Mouse (Mus musculus) liver, adult (tissue): ENCODE data around the gene Khnyn.

Experiments used
- GATA4 ChIP-seq: IDR thresholded peaks from 2 replicates; pipeline ENCODE4 v1.6.1; 2014; ENCODE audit warnings: mild to moderate bottlenecking, low read length; ENCODE audit not compliant: insufficient replicate concordance

Gene Khnyn

DNA sequence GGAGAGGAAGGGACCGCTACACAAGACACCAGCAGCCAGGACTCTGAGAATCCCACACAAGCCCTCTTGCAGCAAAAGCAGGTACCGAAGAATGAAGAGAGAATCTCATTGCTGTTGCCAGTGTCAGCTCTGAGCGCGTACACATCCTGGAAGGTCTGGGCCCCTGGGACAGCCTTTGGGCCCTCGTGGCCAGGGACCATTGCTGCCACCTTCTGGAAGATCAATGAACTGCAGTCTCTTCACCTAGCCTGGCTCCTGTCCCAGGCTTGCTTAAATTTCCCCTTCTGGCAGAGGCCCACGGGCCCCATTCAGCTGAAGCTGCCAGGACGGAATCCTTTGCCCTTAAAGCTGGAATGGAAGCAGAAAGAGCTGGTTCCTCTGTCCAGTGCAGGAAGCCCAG lies 21.0 kb upstream of the Khnyn start:
- no peak for TF ChIP-seq GATA4

DNA sequence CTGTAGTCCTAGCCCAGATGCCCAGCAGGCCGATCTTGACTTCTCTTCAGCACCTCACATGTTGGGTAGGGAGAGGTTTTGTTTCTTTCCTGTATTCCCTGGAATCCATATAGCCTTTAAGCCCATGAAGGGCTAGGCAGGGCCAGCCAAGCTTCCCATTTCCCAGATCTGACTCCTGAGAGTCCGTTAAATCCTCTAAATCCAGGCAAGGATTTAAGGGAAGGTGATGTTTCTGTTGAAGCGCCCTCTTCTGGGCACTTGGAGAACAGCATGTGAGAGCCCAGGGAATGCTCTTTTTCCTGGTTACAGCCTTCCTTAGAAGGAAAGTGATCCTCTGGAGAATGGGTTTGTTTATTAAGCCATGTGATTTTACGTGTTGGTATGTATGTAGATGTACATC lies 17.8 kb upstream of the Khnyn start:
- TF ChIP-seq GATA4, result no peak

DNA sequence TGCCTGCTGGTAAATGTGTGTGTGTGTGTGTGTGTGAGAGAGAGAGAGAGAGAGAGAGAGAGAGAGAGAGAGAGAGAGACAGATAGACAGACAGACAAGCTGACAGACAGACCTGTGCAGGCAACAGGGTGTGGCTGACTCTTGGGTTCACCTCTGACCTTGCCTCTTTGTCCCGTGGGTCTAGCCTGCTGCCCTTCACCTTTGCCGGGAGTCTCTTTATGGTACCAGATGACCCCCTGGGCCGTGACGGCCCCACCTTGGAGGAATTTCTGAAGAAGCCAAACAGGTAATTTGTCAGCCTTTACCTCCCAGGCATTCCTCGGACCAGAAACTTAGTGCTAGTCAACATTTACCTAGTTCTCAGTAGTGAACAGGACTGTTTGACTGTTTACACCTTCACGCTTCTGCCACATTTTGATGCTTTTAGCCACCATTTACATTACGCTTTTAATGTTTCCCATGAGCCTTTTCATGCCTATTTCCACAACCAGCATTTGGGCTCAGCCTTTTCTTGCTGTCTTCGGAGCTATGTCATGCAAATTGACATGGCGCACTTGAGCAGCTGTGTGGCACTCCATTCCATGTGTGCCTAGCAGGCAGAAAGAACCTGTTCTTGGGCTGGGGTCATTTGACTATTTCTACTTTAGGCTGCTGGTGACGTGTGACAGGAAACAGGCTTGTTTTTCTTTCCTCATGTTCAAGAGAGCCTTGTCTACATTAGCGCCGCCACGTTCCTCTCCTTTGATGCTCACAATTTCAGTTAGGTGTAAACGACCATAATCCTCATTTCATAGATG lies 16.3 kb upstream of the Khnyn start:
- no peak for TF ChIP-seq GATA4

DNA sequence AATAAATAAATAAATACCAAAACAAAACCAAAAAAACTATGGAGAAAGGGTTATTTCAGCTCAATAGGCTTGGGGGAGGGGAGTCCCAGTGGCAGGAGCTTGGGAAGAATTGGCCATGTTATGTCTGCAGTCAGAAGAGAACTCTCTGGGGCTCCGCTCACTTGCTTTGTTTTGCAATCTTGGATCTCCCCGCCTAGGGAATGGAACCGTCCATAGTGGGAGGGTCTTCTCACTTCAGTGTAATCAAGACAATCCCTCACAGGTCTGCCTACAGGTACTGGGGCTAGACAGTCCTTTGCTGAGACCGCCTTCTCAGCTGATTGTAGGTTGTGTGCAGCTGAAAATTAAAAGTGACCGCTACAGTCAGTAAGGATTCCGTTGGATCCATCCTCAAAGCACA lies 15.2 kb upstream of the Khnyn start:
- no peak for TF ChIP-seq GATA4

DNA sequence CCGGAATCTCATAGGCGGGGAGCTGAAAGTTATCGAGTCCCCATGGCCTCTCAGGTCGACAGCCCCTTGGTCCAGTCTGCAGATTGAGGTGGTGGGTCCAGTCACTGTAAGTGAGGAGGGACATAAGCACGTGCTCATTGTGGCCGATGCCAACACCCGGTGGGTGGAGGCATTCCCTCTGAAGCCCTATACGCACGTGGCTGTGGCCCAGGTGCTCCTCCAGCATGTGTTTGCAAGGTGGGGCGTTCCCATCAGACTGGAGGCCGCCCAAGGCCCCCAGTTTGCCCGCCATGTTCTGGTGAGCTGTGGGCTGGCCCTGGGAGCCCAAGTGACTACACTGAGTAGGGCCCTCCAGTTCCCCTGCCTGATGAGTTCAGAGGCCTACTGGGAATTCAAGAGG lies 12.7 kb upstream of the Khnyn start:
- no peak for TF ChIP-seq GATA4

DNA sequence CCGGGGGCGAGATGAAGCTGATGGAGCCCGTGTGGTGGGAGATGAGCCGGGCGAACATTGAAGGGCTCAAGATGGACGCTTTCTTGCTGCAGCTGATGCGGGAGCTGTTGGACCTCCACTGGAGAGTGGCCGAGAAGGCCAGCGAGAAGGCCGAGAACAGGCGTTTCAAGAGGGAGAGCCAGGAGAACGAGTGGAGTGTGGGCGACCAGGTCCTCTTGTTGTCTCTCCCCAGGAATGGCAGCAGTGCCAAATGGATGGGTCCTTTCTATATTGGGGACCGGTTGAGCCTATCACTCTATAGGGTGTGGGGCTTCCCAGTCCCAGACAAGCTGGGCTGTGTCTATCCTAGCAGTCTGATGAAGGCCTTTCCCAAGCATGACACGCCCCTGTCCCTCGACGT lies 12.2 kb upstream of the Khnyn start:
- TF ChIP-seq GATA4, result no peak

DNA sequence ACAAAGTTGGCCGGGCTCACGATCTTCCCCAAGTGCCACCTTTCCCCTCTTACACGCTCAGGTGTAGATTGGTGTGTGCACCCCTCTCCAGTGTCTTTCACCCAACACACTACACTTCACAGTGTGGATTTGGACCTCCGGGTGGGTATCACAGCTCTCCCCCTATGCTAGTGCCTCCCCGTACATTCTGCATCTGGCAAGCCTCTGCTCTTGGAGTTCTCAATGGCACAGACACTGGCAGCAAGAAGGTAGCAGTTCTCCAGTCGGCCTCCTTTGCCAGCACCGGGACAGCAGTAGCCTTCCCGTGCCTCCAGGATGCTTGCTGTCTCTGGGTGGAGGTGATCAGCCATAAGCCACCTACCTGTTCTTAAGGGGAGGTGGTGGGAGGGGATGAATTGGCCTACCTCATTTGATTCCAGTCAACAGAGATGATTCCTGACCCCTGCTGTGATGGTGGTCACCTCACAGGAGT lies 11.5 kb upstream of the Khnyn start:
- TF ChIP-seq GATA4, result no peak

DNA sequence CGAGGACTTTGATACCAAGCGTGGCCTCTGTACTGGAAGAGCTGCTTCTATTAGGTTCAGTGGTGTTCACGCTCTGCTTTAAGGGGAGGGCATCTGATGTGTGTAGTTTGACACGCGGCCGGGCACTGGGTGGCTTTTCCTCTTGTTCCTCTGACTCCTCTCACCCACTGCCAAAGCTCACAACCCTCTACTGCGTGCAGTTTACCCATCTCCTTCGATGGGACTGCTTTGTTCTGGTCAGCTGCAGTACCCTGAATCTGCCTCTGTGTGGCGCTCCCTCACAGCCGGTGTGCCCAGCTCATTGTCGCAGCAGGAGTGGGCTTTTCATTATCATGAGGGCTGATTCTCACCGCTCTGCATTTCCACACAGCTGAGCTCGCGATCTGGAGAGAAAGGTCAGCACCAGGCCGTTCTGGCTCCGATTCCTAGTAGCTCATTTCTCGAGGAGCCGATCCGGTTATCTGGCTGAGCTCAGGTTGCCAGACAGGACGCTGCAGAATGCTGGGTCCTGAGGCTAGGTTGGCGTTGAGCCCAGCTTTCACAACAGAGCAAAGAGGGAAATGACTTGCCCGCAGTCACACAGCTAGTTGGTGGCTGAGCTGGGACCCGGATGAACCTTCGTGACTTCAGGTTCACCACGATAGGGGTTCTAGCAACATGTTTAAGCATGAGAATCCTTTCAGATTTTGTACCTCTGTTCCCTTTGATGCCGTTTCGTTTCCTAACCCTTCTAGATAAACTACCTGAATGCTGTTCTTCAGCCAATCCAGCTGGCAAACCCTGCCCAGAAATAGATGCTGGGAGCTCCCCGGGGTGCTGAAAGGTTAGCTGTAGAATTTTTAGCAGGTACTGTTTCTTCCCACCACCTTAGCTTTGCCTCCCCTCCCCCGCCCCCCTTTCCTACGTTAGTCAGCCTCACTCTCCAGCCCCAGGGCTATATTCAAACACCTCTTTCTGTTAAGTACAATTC lies 10.7 kb upstream of the Khnyn start:
- TF ChIP-seq GATA4, result no peak; the same call in 1 of the 2 replicates

DNA sequence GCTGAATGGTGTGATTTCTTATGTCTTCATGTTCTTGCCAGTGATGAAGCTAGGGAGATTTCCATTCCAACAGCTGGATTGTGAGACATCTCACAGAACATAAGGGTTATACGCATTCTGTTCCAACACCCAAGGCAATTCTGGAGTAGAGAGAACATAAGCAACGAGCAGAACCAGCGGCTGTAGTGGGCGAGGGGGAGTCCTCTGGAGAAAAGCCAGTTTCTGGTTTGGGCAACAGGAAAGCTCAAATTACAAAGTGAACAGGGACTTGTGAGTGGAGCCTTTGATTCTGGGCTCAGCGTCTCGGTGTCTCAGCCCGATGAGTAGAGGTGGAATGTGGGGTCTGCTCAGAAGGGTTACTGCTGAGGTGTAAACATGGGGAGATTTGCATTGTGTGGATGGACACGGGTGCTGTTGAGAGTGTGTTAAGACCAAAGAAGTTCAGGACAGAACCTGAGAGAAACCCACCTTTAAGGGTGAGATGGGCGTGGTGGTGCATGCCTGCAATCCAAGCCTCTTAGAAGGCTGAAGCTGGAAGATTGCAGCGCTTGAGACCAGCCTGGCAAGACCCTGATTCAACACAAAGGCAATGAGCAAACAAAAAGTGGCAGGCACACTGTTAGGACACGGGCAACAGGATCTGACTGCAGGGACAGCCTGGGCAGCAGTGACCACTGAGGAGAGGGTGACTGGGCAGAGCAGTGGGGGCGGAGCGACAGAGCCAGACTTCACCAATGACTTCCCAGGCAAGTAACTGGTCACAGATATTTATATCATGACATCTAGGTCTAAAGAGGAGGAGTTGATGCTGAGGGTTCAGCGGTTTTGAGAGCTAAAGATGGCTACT lies 7.1 kb upstream of the Khnyn start:
- no peak for TF ChIP-seq GATA4

DNA sequence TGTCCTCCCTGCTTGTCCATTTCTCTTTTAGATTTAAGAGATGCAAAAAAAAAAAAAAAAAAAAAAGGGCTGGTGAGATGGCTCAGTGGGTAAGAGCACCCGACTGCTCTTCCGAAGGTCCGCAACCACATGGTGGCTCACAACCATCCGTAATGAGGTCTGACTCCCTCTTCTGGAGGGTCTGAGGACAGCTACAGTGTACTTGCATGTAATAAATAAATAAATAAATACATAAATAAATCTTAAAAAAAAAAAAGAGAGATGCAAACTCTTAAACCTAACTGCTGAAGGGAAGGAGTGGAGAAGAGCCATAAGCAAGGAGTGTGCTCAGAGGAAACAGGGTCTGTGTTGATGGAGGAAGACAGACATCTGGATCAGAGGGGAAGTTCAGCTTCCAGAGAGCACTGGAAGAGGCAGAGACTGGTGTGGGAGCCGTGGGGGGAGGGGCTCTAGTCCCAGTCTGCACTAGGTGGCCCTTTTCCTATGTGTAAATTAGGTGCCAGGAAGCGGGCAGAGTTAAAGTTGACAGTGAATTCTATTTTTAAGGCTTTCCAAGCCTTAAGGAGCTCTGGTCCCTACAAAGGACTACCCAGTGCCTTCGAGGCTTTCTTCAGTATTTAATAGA lies 6.3 kb upstream of the Khnyn start:
- TF ChIP-seq GATA4, result no peak

DNA sequence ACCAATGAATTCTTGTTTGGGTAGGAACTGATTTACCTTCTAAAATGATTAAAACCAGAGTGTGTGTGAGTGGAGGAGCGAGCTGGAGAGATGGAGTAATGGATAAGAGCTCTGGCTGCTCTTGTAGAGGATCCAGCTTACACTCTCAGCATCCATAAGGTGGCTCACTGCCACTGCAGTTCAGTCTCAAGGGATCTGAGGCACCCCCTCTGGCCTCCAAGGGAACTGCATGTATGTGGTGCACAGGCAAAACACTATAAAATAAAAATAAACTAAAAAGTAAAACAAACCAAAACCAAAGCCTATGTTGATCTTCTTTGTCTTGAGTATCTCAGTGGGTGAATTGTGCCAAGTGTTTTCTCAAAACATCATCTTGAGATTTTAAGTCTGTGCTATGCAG lies 5.1 kb upstream of the Khnyn start:
- TF ChIP-seq GATA4, result no peak

DNA sequence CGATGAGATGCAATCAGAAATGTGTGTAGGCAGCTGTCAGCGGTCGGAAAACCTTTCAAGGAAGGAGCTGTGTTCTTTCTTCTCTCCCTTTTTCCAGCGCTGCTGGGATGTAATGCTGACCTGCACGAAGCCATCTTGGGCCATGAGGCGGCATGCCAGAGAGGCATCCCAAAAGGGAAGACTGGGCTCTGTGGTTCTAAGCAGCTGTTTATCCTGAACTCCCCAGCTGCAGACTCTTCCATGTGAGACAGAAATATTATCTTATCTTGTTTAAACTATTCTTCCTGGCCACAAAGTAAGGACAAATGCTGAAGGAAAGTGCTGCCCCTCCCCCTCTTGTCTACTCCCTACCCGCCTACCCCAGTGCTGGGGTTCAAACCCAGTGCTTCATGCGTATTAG lies 3.8 kb upstream of the Khnyn start:
- TF ChIP-seq GATA4, result no peak

DNA sequence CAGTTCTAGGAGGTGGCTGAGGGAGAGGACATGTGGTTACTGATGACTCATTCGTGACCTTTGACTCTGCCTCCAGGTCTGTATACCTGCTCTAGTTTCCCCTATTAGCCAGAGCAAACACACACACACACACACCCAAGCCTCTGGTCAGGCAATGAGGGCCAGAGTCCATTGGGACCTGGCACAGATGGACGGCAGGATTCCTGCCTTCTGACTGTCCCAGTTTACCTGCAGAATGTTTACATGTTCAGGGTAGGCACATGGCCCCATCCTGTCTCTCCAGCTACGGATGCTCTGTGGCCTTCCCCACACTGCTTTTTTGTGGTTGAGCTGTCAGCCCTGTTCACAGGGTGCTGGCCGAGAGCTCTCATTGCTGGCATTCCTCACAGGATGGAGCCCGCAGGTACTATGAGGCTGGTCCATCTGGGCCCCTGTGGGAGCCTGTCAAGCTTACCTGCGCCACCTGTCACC lies 2.5 kb upstream of the Khnyn start:
- TF ChIP-seq GATA4, result no peak

DNA sequence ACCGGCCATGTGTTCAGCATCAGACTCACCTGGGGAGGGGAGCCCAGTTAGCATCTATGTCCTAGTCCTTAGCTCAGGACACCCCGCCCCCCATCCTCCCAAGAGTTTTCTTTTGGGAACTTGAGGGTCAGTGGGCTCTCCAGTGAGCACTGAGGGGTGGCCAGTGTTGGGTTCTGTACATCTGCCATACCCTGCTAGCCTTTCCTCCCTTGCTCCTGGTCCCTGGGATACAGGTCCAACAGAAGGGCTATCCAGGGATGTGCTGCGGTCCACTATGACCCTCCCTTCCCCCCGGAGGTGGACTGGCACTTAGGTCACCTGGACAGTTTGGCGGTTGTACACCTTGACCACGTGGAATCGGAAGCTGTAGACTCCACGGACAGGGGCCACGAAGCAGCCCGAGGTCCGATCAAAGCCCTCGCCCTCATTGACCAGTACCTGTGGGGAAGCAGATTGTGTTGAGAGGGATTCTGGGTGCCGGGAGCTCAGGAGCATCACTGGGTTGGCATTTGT lies 1.5 kb upstream of the Khnyn start:
- TF ChIP-seq GATA4, result no peak
